Mouse (Mus musculus): ENCODE measurements around the gene Marveld1. TPM values are rescaled to one million over a fixed set of nuclear protein-coding genes. Genes with fewer than 3 reads are reported as not detected.

The Marveld1 gene
- polyA plus RNA-seq, 1 experiment from 2014 or later, result 6.4 TPM

GRCm38 (mm10) chr19:42125501-42126218, 21.5 kb upstream of the Marveld1 start:
- peaks cover 3% of the 10 kb centered on the region; the same call in 1 of the 2 replicates for H3K4me1 ChIP-seq (replicated peaks; ENCODE audit: control insufficient read depth, insufficient read depth, low read length)
- H3K9me3 ChIP-seq (ENCODE audit: control insufficient read depth, low read length), result no peaks in the 10 kb centered on the region
- no peak overlapping the region for H3K4me2 ChIP-seq (replicated peaks; ENCODE audit: low read depth, low read length)
- DNase-seq (ENCODE audit: low spot score), result no peak
- H3K9ac ChIP-seq (ENCODE audit: low read depth, low read length), result no peak overlapping the region
- H3K27ac ChIP-seq (ENCODE audit: low read depth, low read length), result no peak overlapping the region
- no peak overlapping the region for H3K4me3 ChIP-seq (ENCODE audit: low read depth, low read length)
- ATAC-seq (ENCODE audit: low FRiP score), result no peak
- H3K36me3 ChIP-seq (ENCODE audit: control insufficient read depth, insufficient read depth, low read length), result peaks cover 8% of the 10 kb centered on the region
- WGBS, result 86% methylated on average over 11 of the region's 11 CpGs
- 0 out of 2 replicates have a peak, but pooled peaks cover 3% of the 10 kb centered on the region for H3K27me3 ChIP-seq (ENCODE audit: control insufficient read depth, insufficient read depth, low read length)

- Histone ChIP-seq H3K4me2 (replicated peaks; ENCODE audit: low read depth, low read length) (no peak overlapping the region), H3K4me1 (replicated peaks; ENCODE audit: control insufficient read depth, insufficient read depth, low read length) (peaks cover 3% of the 10 kb centered on the region; the same call in 1 of the 2 replicates), H3K9me3 (ENCODE audit: control insufficient read depth, low read length) (no peaks in the 10 kb centered on the region), H3K27ac (ENCODE audit: low read depth, low read length) (no peak overlapping the region), H3K36me3 (ENCODE audit: control insufficient read depth, insufficient read depth, low read length) (peaks cover 4% of the 10 kb centered on the region), H3K4me3 (ENCODE audit: low read depth, low read length) (no peak overlapping the region), H3K27me3 (ENCODE audit: control insufficient read depth, insufficient read depth, low read length) (0 out of 2 replicates have a peak, but pooled peaks cover 3% of the 10 kb centered on the region), H3K9ac (ENCODE audit: low read depth, low read length) (no peak overlapping the region)
- WGBS, result 89% methylated on average over 6 of the region's 6 CpGs
- ATAC-seq (ENCODE audit: low FRiP score) (no peak), DNase-seq (ENCODE audit: low spot score) (no peak)
Measured at GRCm38 (mm10) chr19:42126219-42126605, 21.0 kb upstream of the Marveld1 start.

- peaks cover 3% of the 10 kb centered on the region; the same call in 1 of the 2 replicates for H3K4me1 ChIP-seq (replicated peaks; ENCODE audit: control insufficient read depth, insufficient read depth, low read length)
- no peak overlapping the region for H3K9ac ChIP-seq (ENCODE audit: low read depth, low read length)
- no peak overlapping the region for H3K27ac ChIP-seq (ENCODE audit: low read depth, low read length)
- no peaks in the 10 kb centered on the region for H3K36me3 ChIP-seq (ENCODE audit: control insufficient read depth, insufficient read depth, low read length)
- no peaks in the 10 kb centered on the region for H3K9me3 ChIP-seq (ENCODE audit: control insufficient read depth, low read length)
- no peak overlapping the region for H3K4me3 ChIP-seq (ENCODE audit: low read depth, low read length)
- H3K27me3 ChIP-seq (ENCODE audit: control insufficient read depth, insufficient read depth, low read length), result 0 out of 2 replicates have a peak, but pooled peaks cover 3% of the 10 kb centered on the region
- DNase-seq (ENCODE audit: low spot score) (no peak), ATAC-seq (ENCODE audit: low FRiP score) (no peak)
- WGBS, result 89% methylated on average over 5 of the region's 5 CpGs
- H3K4me2 ChIP-seq (replicated peaks; ENCODE audit: low read depth, low read length), result no peak overlapping the region
Measured at GRCm38 (mm10) chr19:42127024-42127423, 20.2 kb upstream of the Marveld1 start.

GRCm38 (mm10) chr19:42128052-42128740, 19.0 kb upstream of the Marveld1 start:
- H3K4me1 ChIP-seq (replicated peaks; ENCODE audit: control insufficient read depth, insufficient read depth, low read length), result peaks cover 3% of the 10 kb centered on the region; the same call in 1 of the 2 replicates
- peak overlapping the region; percentile 98 for H3K4me2 ChIP-seq (replicated peaks; ENCODE audit: low read depth, low read length)
- peak overlapping the region; percentile 69 for H3K9ac ChIP-seq (ENCODE audit: low read depth, low read length)
- DNase-seq (ENCODE audit: low spot score) (no peak), ATAC-seq (ENCODE audit: low FRiP score) (no peak)
- H3K4me3 ChIP-seq (ENCODE audit: low read depth, low read length), result peak overlapping the region; percentile 61
- H3K27ac ChIP-seq (ENCODE audit: low read depth, low read length), result no peak overlapping the region
- WGBS, result 8% methylated on average over 23 of the region's 23 CpGs
- H3K27me3 ChIP-seq (ENCODE audit: control insufficient read depth, insufficient read depth, low read length), result 0 out of 2 replicates have a peak, but pooled peaks cover 3% of the 10 kb centered on the region
- no peaks in the 10 kb centered on the region for H3K9me3 ChIP-seq (ENCODE audit: control insufficient read depth, low read length)
- no peaks in the 10 kb centered on the region for H3K36me3 ChIP-seq (ENCODE audit: control insufficient read depth, insufficient read depth, low read length)

- Histone ChIP-seq H3K4me1 (replicated peaks; ENCODE audit: control insufficient read depth, insufficient read depth, low read length) (peaks cover 3% of the 10 kb centered on the region; the same call in 1 of the 2 replicates), H3K4me2 (replicated peaks; ENCODE audit: low read depth, low read length) (peak within 1 kb of the TSS; percentile 98), H3K27me3 (ENCODE audit: control insufficient read depth, insufficient read depth, low read length) (0 out of 2 replicates have a peak, but pooled peaks cover 3% of the 10 kb centered on the region), H3K36me3 (ENCODE audit: control insufficient read depth, insufficient read depth, low read length) (no peaks in the 10 kb centered on the region), H3K9ac (ENCODE audit: low read depth, low read length) (peak within 1 kb of the TSS; percentile 69), H3K9me3 (ENCODE audit: control insufficient read depth, low read length) (no peaks in the 10 kb centered on the region), H3K4me3 (ENCODE audit: low read depth, low read length) (peak within 1 kb of the TSS; percentile 61), H3K27ac (ENCODE audit: low read depth, low read length) (no peak within 1 kb of the TSS)
- DNase-seq (ENCODE audit: low spot score) (peak; percentile 95), ATAC-seq (ENCODE audit: low FRiP score) (peak; percentile 96)
- under 1% methylated on average over 54 of the region's 54 CpGs for WGBS
Measured at GRCm38 (mm10) chr19:42128787-42129508, 18.3 kb upstream of the Marveld1 start, which contains the start of gene Avpi1. TSS of gene Avpi1 (minus strand) at chr19:42129059.

- 20% methylated on average over 14 of the region's 14 CpGs for WGBS
- no peak for DNase-seq (ENCODE audit: low spot score)
Measured at GRCm38 (mm10) chr19:42129509-42130293, 17.5 kb upstream of the Marveld1 start.

GRCm38 (mm10) chr19:42130294-42130606, 16.9 kb upstream of the Marveld1 start:
- H3K27me3 ChIP-seq (ENCODE audit: control insufficient read depth, insufficient read depth, low read length), result 0 out of 2 replicates have a peak, but pooled peaks cover 3% of the 10 kb centered on the region
- no peak overlapping the region for H3K4me3 ChIP-seq (ENCODE audit: low read depth, low read length)
- WGBS, result 57% methylated on average over 3 of the region's 3 CpGs
- no peak for DNase-seq (ENCODE audit: low spot score)
- peaks cover 3% of the 10 kb centered on the region; the same call in 1 of the 2 replicates for H3K4me1 ChIP-seq (replicated peaks; ENCODE audit: control insufficient read depth, insufficient read depth, low read length)
- H3K9ac ChIP-seq (ENCODE audit: low read depth, low read length), result no peak overlapping the region
- H3K27ac ChIP-seq (ENCODE audit: low read depth, low read length), result no peak overlapping the region
- ATAC-seq (ENCODE audit: low FRiP score), result no peak
- H3K9me3 ChIP-seq (ENCODE audit: control insufficient read depth, low read length), result no peaks in the 10 kb centered on the region
- H3K4me2 ChIP-seq (replicated peaks; ENCODE audit: low read depth, low read length), result no peak overlapping the region
- H3K36me3 ChIP-seq (ENCODE audit: control insufficient read depth, insufficient read depth, low read length), result no peaks in the 10 kb centered on the region

More at GRCm38 (mm10) chr19:42129509-42130293, 17.5 kb upstream of the Marveld1 start:
- H3K4me2 ChIP-seq (replicated peaks; ENCODE audit: low read depth, low read length), result peak overlapping the region; percentile 98
- peak; percentile 37 for ATAC-seq (ENCODE audit: low FRiP score)
- H3K4me3 ChIP-seq (ENCODE audit: low read depth, low read length), result peak overlapping the region; percentile 61
- H3K4me1 ChIP-seq (replicated peaks; ENCODE audit: control insufficient read depth, insufficient read depth, low read length), result peaks cover 3% of the 10 kb centered on the region; the same call in 1 of the 2 replicates
- H3K36me3 ChIP-seq (ENCODE audit: control insufficient read depth, insufficient read depth, low read length), result no peaks in the 10 kb centered on the region
- no peaks in the 10 kb centered on the region for H3K9me3 ChIP-seq (ENCODE audit: control insufficient read depth, low read length)
- H3K27ac ChIP-seq (ENCODE audit: low read depth, low read length), result no peak overlapping the region
- H3K9ac ChIP-seq (ENCODE audit: low read depth, low read length), result no peak overlapping the region
- H3K27me3 ChIP-seq (ENCODE audit: control insufficient read depth, insufficient read depth, low read length), result 0 out of 2 replicates have a peak, but pooled peaks cover 3% of the 10 kb centered on the region

GRCm38 (mm10) chr19:42131101-42131500, 16.1 kb upstream of the Marveld1 start:
- no peak for ATAC-seq (ENCODE audit: low FRiP score)
- Histone ChIP-seq H3K27ac (ENCODE audit: low read depth, low read length) (no peak overlapping the region), H3K9me3 (ENCODE audit: control insufficient read depth, low read length) (no peaks in the 10 kb centered on the region), H3K27me3 (ENCODE audit: control insufficient read depth, insufficient read depth, low read length) (0 out of 2 replicates have a peak, but pooled peaks cover 3% of the 10 kb centered on the region), H3K36me3 (ENCODE audit: control insufficient read depth, insufficient read depth, low read length) (no peaks in the 10 kb centered on the region), H3K4me1 (replicated peaks; ENCODE audit: control insufficient read depth, insufficient read depth, low read length) (peaks cover 3% of the 10 kb centered on the region; the same call in 1 of the 2 replicates), H3K9ac (ENCODE audit: low read depth, low read length) (no peak overlapping the region), H3K4me3 (ENCODE audit: low read depth, low read length) (no peak overlapping the region), H3K4me2 (replicated peaks; ENCODE audit: low read depth, low read length) (no peak overlapping the region)
- DNase-seq (ENCODE audit: low spot score), result no peak
- 77% methylated on average over 5 of the region's 5 CpGs for WGBS

All from hindbrain, embryonic 11.5 days (tissue).